Mouse (Mus musculus) lung, embryonic 16.5 days (tissue): ENCODE results near the gene Ttk. TPM values are rescaled to one million over a fixed set of nuclear protein-coding genes. Genes with fewer than 3 reads are reported as not detected.

Experiments used
- ATAC-seq: fragments of 200-750 bp; cut with Nextera tagmentation; 2 replicates; pipeline ENCODE4 v1.8.0; 2017; ENCODE audit warnings: low read depth, mild to moderate bottlenecking, moderate library complexity
- H3K27ac ChIP-seq: fragments of 300-500 bp; sonication (generic); 2 replicates; pipeline ENCODE4 v1.5.1; 2014; ENCODE audit warnings: mild to moderate bottlenecking, control low read depth, low read length
- H3K27me3 ChIP-seq: fragments of 300-500 bp; sonication (generic); 2 replicates; pipeline ENCODE4 v1.6.1; 2014; ENCODE audit warnings: low read depth, low read length, mixed read lengths; ENCODE audit not compliant: control insufficient read depth, insufficient read depth
- H3K36me3 ChIP-seq: fragments of 300-500 bp; sonication (generic); 2 replicates; pipeline ENCODE4 v1.6.1; 2014; ENCODE audit warnings: low read length; ENCODE audit not compliant: control insufficient read depth, insufficient read depth
- H3K4me1 ChIP-seq: fragments of 300-500 bp; sonication (generic); replicated peaks from 2 replicates; pipeline ENCODE4 v1.6.1; 2014; ENCODE audit warnings: low read length, mixed read lengths; ENCODE audit not compliant: control insufficient read depth, insufficient read depth
- H3K4me2 ChIP-seq: fragments of 300-500 bp; sonication (generic); 2 replicates; pipeline ENCODE4 v1.6.1; 2014; ENCODE audit warnings: low read depth, low read length, control low read depth
- H3K4me3 ChIP-seq: fragments of 300-500 bp; sonication (generic); 2 replicates; pipeline ENCODE4 v1.5.1; 2014; ENCODE audit warnings: mild to moderate bottlenecking, low read length, control low read depth
- H3K9ac ChIP-seq: fragments of 300-500 bp; sonication (generic); 2 replicates; pipeline ENCODE4 v1.6.1; 2014; ENCODE audit warnings: low read length, control low read depth
- H3K9me3 ChIP-seq: fragments of 300-500 bp; sonication (generic); 2 replicates; pipeline ENCODE4 v1.6.1; 2016; ENCODE audit warnings: low read length; ENCODE audit not compliant: control insufficient read depth
- WGBS: fragments of 180-500 bp; shearing (Covaris S2); extraction: QIAGEN DNeasy Blood & Tissue Kit; methylation state at CpG from one replicate; pipeline ENCODE4 v1.1.7; 2014; 5-methylcytosine and 5-hydroxymethylcytosine counted together
- polyA plus RNA-seq: library from polyadenylated mRNA; unstranded; fragments of >200 nt; fragmentation: Nextera tagmentation; extraction: Ambion mirVana; gene quantifications from 2 replicates; pipeline ENCODE4 v1.2.1, GENCODE M21; 2015

Gene Ttk
- polyA plus RNA-seq, 1 experiment from 2014 or later = 38.4 TPM

- WGBS = 3% methylated on average over 2 of the region's 2 CpGs
- Histone ChIP-seq H3K27me3 (peaks cover 24% of the 10 kb centered on the region), H3K36me3 (no peaks in the 10 kb centered on the region), H3K27ac (no peak overlapping the region), H3K4me2 (no peak overlapping the region), H3K9ac (no peak overlapping the region), H3K4me3 (no peak overlapping the region), H3K9me3 (no peaks in the 10 kb centered on the region), H3K4me1 (peaks cover 8% of the 10 kb centered on the region; the same call in 1 of the 2 replicates)
- no peak for ATAC-seq
Observed at GRCm38 (mm10) chr9:83807562-83807961, 26.9 kb upstream of the Ttk start.

GRCm38 (mm10) chr9:83819188-83819587 lies 15.3 kb upstream of the Ttk start:
- Histone ChIP-seq H3K27ac (no peak overlapping the region), H3K4me1 (no peaks in the 10 kb centered on the region), H3K4me3 (no peak overlapping the region), H3K9me3 (no peaks in the 10 kb centered on the region), H3K4me2 (no peak overlapping the region), H3K27me3 (no peaks in the 10 kb centered on the region), H3K36me3 (no peaks in the 10 kb centered on the region), H3K9ac (no peak overlapping the region)
- WGBS = 72% methylated on average over 7 of the region's 7 CpGs
- ATAC-seq = no peak

- H3K9me3 ChIP-seq = no peaks in the 10 kb centered on the region
- no peak overlapping the region for H3K4me3 ChIP-seq
- no peaks in the 10 kb centered on the region for H3K27me3 ChIP-seq
- H3K4me1 ChIP-seq = no peaks in the 10 kb centered on the region
- no peaks in the 10 kb centered on the region for H3K36me3 ChIP-seq
- no peak overlapping the region for H3K4me2 ChIP-seq
- WGBS = 93% methylated on average over 2 of the region's 2 CpGs
- no peak overlapping the region for H3K9ac ChIP-seq
- ATAC-seq = no peak
- no peak overlapping the region for H3K27ac ChIP-seq
Observed at GRCm38 (mm10) chr9:83820976-83821375, 13.5 kb upstream of the Ttk start.

- ATAC-seq = no peak
- Histone ChIP-seq H3K36me3 (no peaks in the 10 kb centered on the region), H3K9me3 (no peaks in the 10 kb centered on the region), H3K27me3 (no peaks in the 10 kb centered on the region), H3K4me2 (no peak overlapping the region), H3K4me3 (no peak overlapping the region), H3K27ac (no peak overlapping the region), H3K4me1 (no peaks in the 10 kb centered on the region), H3K9ac (no peak overlapping the region)
- 65% methylated on average over 5 of the region's 5 CpGs for WGBS
Observed at GRCm38 (mm10) chr9:83822925-83823324, 11.6 kb upstream of the Ttk start.

- no peak for ATAC-seq
- H3K4me3 ChIP-seq = no peak overlapping the region
- H3K9me3 ChIP-seq = no peaks in the 10 kb centered on the region
- no peaks in the 10 kb centered on the region for H3K36me3 ChIP-seq
- H3K27me3 ChIP-seq = no peaks in the 10 kb centered on the region
- WGBS = 75% methylated on average over 5 of the region's 5 CpGs
- no peak overlapping the region for H3K4me2 ChIP-seq
- H3K9ac ChIP-seq = no peak overlapping the region
- H3K27ac ChIP-seq = no peak overlapping the region
- H3K4me1 ChIP-seq = 0 out of 2 replicates have a peak, but pooled peaks cover 2% of the 10 kb centered on the region
Observed at GRCm38 (mm10) chr9:83829896-83830295, 4.6 kb upstream of the Ttk start.

GRCm38 (mm10) chr9:83831152-83831551 lies 3.3 kb upstream of the Ttk start:
- H3K9ac ChIP-seq = no peak overlapping the region
- H3K36me3 ChIP-seq = no peaks in the 10 kb centered on the region
- no peaks in the 10 kb centered on the region for H3K27me3 ChIP-seq
- WGBS = 74% methylated on average over 8 of the region's 8 CpGs
- no peaks in the 10 kb centered on the region for H3K9me3 ChIP-seq
- H3K4me2 ChIP-seq = no peak overlapping the region
- ATAC-seq = no peak
- peaks cover 7% of the 10 kb centered on the region for H3K4me1 ChIP-seq
- no peak overlapping the region for H3K4me3 ChIP-seq
- no peak overlapping the region for H3K27ac ChIP-seq

GRCm38 (mm10) chr9:83834748-83835313 lies 342 bp downstream of the Ttk start:
- Histone ChIP-seq H3K4me3 (peak overlapping the region; percentile 72), H3K4me1 (peaks cover 7% of the 10 kb centered on the region), H3K4me2 (peak overlapping the region; percentile 65), H3K9ac (peak overlapping the region; percentile 79), H3K27ac (peak overlapping the region; percentile 34; the same call in 1 of the 2 replicates), H3K9me3 (no peaks in the 10 kb centered on the region), H3K36me3 (no peaks in the 10 kb centered on the region), H3K27me3 (no peaks in the 10 kb centered on the region)
- peak; percentile 37; the same call in 1 of the 2 replicates for ATAC-seq
- WGBS = under 1% methylated on average over 27 of the region's 27 CpGs

- H3K4me1 ChIP-seq = no peaks in the 10 kb centered on the region
- no peak overlapping the region for H3K4me2 ChIP-seq
- H3K4me3 ChIP-seq = no peak overlapping the region
- H3K9ac ChIP-seq = no peak overlapping the region
- 89% methylated on average over 3 of the region's 3 CpGs for WGBS
- H3K36me3 ChIP-seq = peaks cover 31% of the 10 kb centered on the region
- ATAC-seq = no peak
- H3K27ac ChIP-seq = no peak overlapping the region
- H3K27me3 ChIP-seq = no peaks in the 10 kb centered on the region
- no peaks in the 10 kb centered on the region for H3K9me3 ChIP-seq
Observed at GRCm38 (mm10) chr9:83852464-83852863, 18.0 kb downstream of the Ttk start.

GRCm38 (mm10) chr9:83865165-83865564 lies 30.7 kb downstream of the Ttk start:
- no peak overlapping the region for H3K4me2 ChIP-seq
- H3K4me1 ChIP-seq = no peaks in the 10 kb centered on the region
- WGBS = 84% methylated on average over 4 of the region's 4 CpGs
- H3K27ac ChIP-seq = no peak overlapping the region
- ATAC-seq = no peak
- H3K9me3 ChIP-seq = no peaks in the 10 kb centered on the region
- H3K4me3 ChIP-seq = no peak overlapping the region
- H3K27me3 ChIP-seq = no peaks in the 10 kb centered on the region
- H3K9ac ChIP-seq = no peak overlapping the region
- H3K36me3 ChIP-seq = peaks cover 37% of the 10 kb centered on the region

GRCm38 (mm10) chr9:83882191-83882590 lies 47.7 kb downstream of the Ttk start:
- no peak overlapping the region for H3K4me2 ChIP-seq
- ATAC-seq = no peak

More at GRCm38 (mm10) chr9:83882191-83882590, 47.7 kb downstream of the Ttk start:
- Histone ChIP-seq H3K27ac (no peak overlapping the region), H3K4me3 (no peak overlapping the region), H3K4me1 (no peaks in the 10 kb centered on the region), H3K9ac (no peak overlapping the region), H3K9me3 (no peaks in the 10 kb centered on the region), H3K27me3 (no peaks in the 10 kb centered on the region), H3K36me3 (no peaks in the 10 kb centered on the region)
- 71% methylated on average over 6 of the region's 6 CpGs for WGBS
